Mouse (Mus musculus) liver, embryonic 14.5 days (tissue): ENCODE data around the gene Sertad3.

Experiments
- CTCF ChIP-seq: IDR thresholded peaks from 2 replicates; pipeline ENCODE4 v1.5.1; 2016; ENCODE audit warnings: antibody characterized with exemption, low read depth, control low read depth
- EP300 ChIP-seq: IDR thresholded peaks from 2 replicates; pipeline ENCODE4 v1.6.1; 2016; ENCODE audit warnings: antibody characterized with exemption, low read depth

- no peak for TF ChIP-seq CTCF
- no peak for TF ChIP-seq EP300
Observed at GRCm38 (mm10) chr7:27476098-27476635, 2.6 kb downstream of the Sertad3 start.
